Mouse (Mus musculus): ENCODE measurements around the gene Rab8b.
"Not testable (repeated sequence)": the region's sequence is repeated elsewhere in the genome, so short reads cannot be mapped to it uniquely, and the experiment has no call there.

The Rab8b gene

GRCm38 (mm10) chr9:66917216-66917891, 2.1 kb downstream of the Rab8b start:
- no peak for DNase-seq (ENCODE audit: low read depth, low spot score)

- no peak for DNase-seq (ENCODE audit: low read depth, low spot score)
These were observed 3.4 kb downstream of the Rab8b start for GRCm38 (mm10) chr9:66915869-66916785.

- no peak for DNase-seq (ENCODE audit: low read depth, low spot score)
These were observed 4.1 kb downstream of the Rab8b start for GRCm38 (mm10) chr9:66915401-66915800.

GRCm38 (mm10) chr9:66914540-66914939, 4.9 kb downstream of the Rab8b start:
- no peak for DNase-seq (ENCODE audit: low read depth, low spot score)

- not testable (repeated sequence) for DNase-seq (ENCODE audit: low read depth, low spot score)
These were observed 6.1 kb downstream of the Rab8b start for GRCm38 (mm10) chr9:66913254-66913934.

GRCm38 (mm10) chr9:66912304-66912703, 7.2 kb downstream of the Rab8b start:
- no peak for DNase-seq (ENCODE audit: low read depth, low spot score)

GRCm38 (mm10) chr9:66910677-66911076, 8.8 kb downstream of the Rab8b start:
- no peak for DNase-seq (ENCODE audit: low read depth, low spot score)

- DNase-seq (ENCODE audit: low read depth, low spot score), result no peak
These were observed 9.6 kb downstream of the Rab8b start for GRCm38 (mm10) chr9:66909922-66910321.

- DNase-seq (ENCODE audit: low read depth, low spot score), result no peak
These were observed 11.6 kb downstream of the Rab8b start for GRCm38 (mm10) chr9:66907746-66908397.

GRCm38 (mm10) chr9:66907126-66907525, 12.4 kb downstream of the Rab8b start:
- DNase-seq (ENCODE audit: low read depth, low spot score), result no peak

GRCm38 (mm10) chr9:66905990-66906389, 13.5 kb downstream of the Rab8b start:
- DNase-seq (ENCODE audit: low read depth, low spot score), result no peak

GRCm38 (mm10) chr9:66899526-66899925, 20.0 kb downstream of the Rab8b start:
- DNase-seq (ENCODE audit: low read depth, low spot score), result no peak

GRCm38 (mm10) chr9:66899072-66899471, 20.4 kb downstream of the Rab8b start:
- no peak for DNase-seq (ENCODE audit: low read depth, low spot score)

- no peak for DNase-seq (ENCODE audit: low read depth, low spot score)
These were observed 21.6 kb downstream of the Rab8b start for GRCm38 (mm10) chr9:66897851-66898250.

GRCm38 (mm10) chr9:66896951-66897350, 22.5 kb downstream of the Rab8b start:
- DNase-seq (ENCODE audit: low read depth, low spot score), result no peak

GRCm38 (mm10) chr9:66895995-66896394, 23.5 kb downstream of the Rab8b start:
- DNase-seq (ENCODE audit: low read depth, low spot score), result no peak

- no peak for DNase-seq (ENCODE audit: low read depth, low spot score)
These were observed 24.3 kb downstream of the Rab8b start for GRCm38 (mm10) chr9:66895035-66895779.

- DNase-seq (ENCODE audit: low read depth, low spot score), result no peak
These were observed 25.1 kb downstream of the Rab8b start for GRCm38 (mm10) chr9:66894421-66894820.

- not testable (repeated sequence) for DNase-seq (ENCODE audit: low read depth, low spot score)
These were observed 27.0 kb downstream of the Rab8b start for GRCm38 (mm10) chr9:66892456-66892855.

GRCm38 (mm10) chr9:66887960-66888610, 31.4 kb downstream of the Rab8b start:
- DNase-seq (ENCODE audit: low read depth, low spot score), result no peak

All from telencephalon, adult 2 months (tissue).